Mouse (Mus musculus) spleen, adult 12 weeks (tissue): Measurements from ENCODE around the gene Lrrc56.

Experiments
- DNase-seq: peaks from one replicate; pipeline ENCODE4 v3.0.0; 2022; ENCODE audit warnings: low spot score

The Lrrc56 gene

GRCm38 (mm10) chr7:141192776-141193347 is 1.1 kb upstream of the Lrrc56 start:
- no peak for DNase-seq

GRCm38 (mm10) chr7:141193348-141193856 is 555 bp upstream of the Lrrc56 start:
- no peak for DNase-seq

- DNase-seq: no peak
Measured at GRCm38 (mm10) chr7:141194409-141194808, 452 bp downstream of the Lrrc56 start.

- DNase-seq: peak; percentile 90
Measured at GRCm38 (mm10) chr7:141194830-141195229, 873 bp downstream of the Lrrc56 start.

GRCm38 (mm10) chr7:141195754-141196153 is 1.8 kb downstream of the Lrrc56 start:
- no peak for DNase-seq

- no peak for DNase-seq
Measured at GRCm38 (mm10) chr7:141196619-141197282, 2.8 kb downstream of the Lrrc56 start.

- no peak for DNase-seq
Measured at GRCm38 (mm10) chr7:141198121-141198520, 4.2 kb downstream of the Lrrc56 start.

GRCm38 (mm10) chr7:141204546-141204945 is 10.6 kb downstream of the Lrrc56 start:
- DNase-seq: no peak

- DNase-seq: no peak
Measured at GRCm38 (mm10) chr7:141205504-141205903, 11.5 kb downstream of the Lrrc56 start.

- no peak for DNase-seq
Measured at GRCm38 (mm10) chr7:141206182-141206937, 12.4 kb downstream of the Lrrc56 start.

GRCm38 (mm10) chr7:141209526-141209925 is 15.6 kb downstream of the Lrrc56 start:
- peak; percentile 37 for DNase-seq

GRCm38 (mm10) chr7:141210137-141210536 is 16.2 kb downstream of the Lrrc56 start:
- no peak for DNase-seq

- DNase-seq: no peak
Measured at GRCm38 (mm10) chr7:141210606-141211131, 16.7 kb downstream of the Lrrc56 start.

GRCm38 (mm10) chr7:141213133-141213532 is 19.2 kb downstream of the Lrrc56 start:
- no peak for DNase-seq

GRCm38 (mm10) chr7:141213605-141214235 is 19.8 kb downstream of the Lrrc56 start, which contains the start of gene Lmntd2:
Gene Lmntd2 (minus strand): TSS chr7:141214080.
- no peak for DNase-seq

GRCm38 (mm10) chr7:141214310-141214709 is 20.4 kb downstream of the Lrrc56 start:
- DNase-seq: no peak

GRCm38 (mm10) chr7:141215101-141215879 is 21.3 kb downstream of the Lrrc56 start, which contains the start of gene Rassf7:
Gene Rassf7 (plus strand): TSS chr7:141215860.
- peak; percentile 95 for DNase-seq

GRCm38 (mm10) chr7:141215880-141216733 is 22.1 kb downstream of the Lrrc56 start:
- DNase-seq: no peak

- no peak for DNase-seq
Measured at GRCm38 (mm10) chr7:141216894-141217293, 22.9 kb downstream of the Lrrc56 start.

- DNase-seq: no peak
Measured at GRCm38 (mm10) chr7:141217343-141218013, 23.5 kb downstream of the Lrrc56 start.
